Mouse (Mus musculus): Measurements from ENCODE around the gene Etv3. TPM values are rescaled to one million over a fixed set of nuclear protein-coding genes. Genes with fewer than 3 reads are reported as not detected.
"Not testable (repeated sequence)": the region's sequence is repeated elsewhere in the genome, so short reads cannot be mapped to it uniquely, and the experiment has no call there.

The Etv3 gene
- polyA plus RNA-seq, 1 experiment: not detected

- WGBS: 46% methylated on average over 10 of the region's 10 CpGs
- H3K27ac ChIP-seq (ENCODE audit: insufficient read depth, low read depth, low read length): no peak overlapping the region
- peaks cover 31% of the 10 kb centered on the region for H3K4me1 ChIP-seq (ENCODE audit: control insufficient read depth, insufficient read depth, low read length)
- TF ChIP-seq POLR2A (IDR thresholded peaks at IDR 0.05; ENCODE audit: insufficient read depth, low read depth, low read length) (no peak), CTCF (IDR thresholded peaks at IDR 0.05; ENCODE audit: insufficient read depth, low read depth, low read length) (no peak)
- H3K4me3 ChIP-seq (ENCODE audit: insufficient read depth, low read depth, low read length): no peak overlapping the region
These were observed 21.1 kb downstream of the Etv3 start for GRCm38 (mm10) chr3:87546291-87546721.

GRCm38 (mm10) chr3:87549908-87550307 is 24.7 kb downstream of the Etv3 start:
- no peak overlapping the region for H3K4me3 ChIP-seq (ENCODE audit: insufficient read depth, low read depth, low read length)
- no peak overlapping the region for H3K27ac ChIP-seq (ENCODE audit: insufficient read depth, low read depth, low read length)
- peaks cover 21% of the 10 kb centered on the region for H3K4me1 ChIP-seq (ENCODE audit: control insufficient read depth, insufficient read depth, low read length)
- no peak for TF ChIP-seq CTCF (IDR thresholded peaks at IDR 0.05; ENCODE audit: insufficient read depth, low read depth, low read length)
- no peak; the same call in 1 of the 2 replicates for TF ChIP-seq POLR2A (IDR thresholded peaks at IDR 0.05; ENCODE audit: insufficient read depth, low read depth, low read length)
- WGBS: 30% methylated on average over 14 of the region's 14 CpGs

GRCm38 (mm10) chr3:87552327-87552726 is 27.1 kb downstream of the Etv3 start:
- 92% methylated on average over 4 of the region's 4 CpGs for WGBS
- Histone ChIP-seq H3K4me3 (ENCODE audit: insufficient read depth, low read depth, low read length) (no peak overlapping the region), H3K27ac (ENCODE audit: insufficient read depth, low read depth, low read length) (no peak overlapping the region), H3K4me1 (ENCODE audit: control insufficient read depth, insufficient read depth, low read length) (peaks cover 10% of the 10 kb centered on the region; the same call in 1 of the 2 replicates)
- TF ChIP-seq POLR2A (IDR thresholded peaks at IDR 0.05; ENCODE audit: insufficient read depth, low read depth, low read length): no peak

GRCm38 (mm10) chr3:87553196-87553935 is 28.2 kb downstream of the Etv3 start:
- 52% methylated on average over 11 of the region's 11 CpGs for WGBS
- no peak overlapping the region for H3K4me3 ChIP-seq (ENCODE audit: insufficient read depth, low read depth, low read length)
- TF ChIP-seq CTCF (IDR thresholded peaks at IDR 0.05; ENCODE audit: insufficient read depth, low read depth, low read length) (no peak), POLR2A (IDR thresholded peaks at IDR 0.05; ENCODE audit: insufficient read depth, low read depth, low read length) (no peak)
- peaks cover 12% of the 10 kb centered on the region; the same call in 1 of the 2 replicates for H3K4me1 ChIP-seq (ENCODE audit: control insufficient read depth, insufficient read depth, low read length)
- no peak overlapping the region for H3K27ac ChIP-seq (ENCODE audit: insufficient read depth, low read depth, low read length)

GRCm38 (mm10) chr3:87554859-87555258 is 29.7 kb downstream of the Etv3 start:
- H3K4me1 ChIP-seq (ENCODE audit: control insufficient read depth, insufficient read depth, low read length): peaks cover 11% of the 10 kb centered on the region; the same call in 1 of the 2 replicates
- WGBS: 95% methylated on average over 13 of the region's 13 CpGs
- H3K27ac ChIP-seq (ENCODE audit: insufficient read depth, low read depth, low read length); H3K4me3 ChIP-seq (ENCODE audit: insufficient read depth, low read depth, low read length): not testable (repeated sequence)

GRCm38 (mm10) chr3:87556109-87556531 is 30.9 kb downstream of the Etv3 start:
- no peak overlapping the region for H3K4me3 ChIP-seq (ENCODE audit: insufficient read depth, low read depth, low read length)
- H3K4me1 ChIP-seq (ENCODE audit: control insufficient read depth, insufficient read depth, low read length): peaks cover 8% of the 10 kb centered on the region; the same call in 1 of the 2 replicates
- H3K27ac ChIP-seq (ENCODE audit: insufficient read depth, low read depth, low read length): peak overlapping the region; percentile 27; the same call in 1 of the 2 replicates
- 41% methylated on average over 3 of the region's 3 CpGs for WGBS
- TF ChIP-seq POLR2A (IDR thresholded peaks at IDR 0.05; ENCODE audit: insufficient read depth, low read depth, low read length): no peak
- no peak for TF ChIP-seq CTCF (IDR thresholded peaks at IDR 0.05; ENCODE audit: insufficient read depth, low read depth, low read length)

- Histone ChIP-seq H3K4me3 (ENCODE audit: insufficient read depth, low read depth, low read length) (no peak overlapping the region), H3K27ac (ENCODE audit: insufficient read depth, low read depth, low read length) (no peak overlapping the region), H3K4me1 (ENCODE audit: control insufficient read depth, insufficient read depth, low read length) (peaks cover 8% of the 10 kb centered on the region; the same call in 1 of the 2 replicates)
- TF ChIP-seq CTCF (IDR thresholded peaks at IDR 0.05; ENCODE audit: insufficient read depth, low read depth, low read length) (no peak), POLR2A (IDR thresholded peaks at IDR 0.05; ENCODE audit: insufficient read depth, low read depth, low read length) (no peak)
- 78% methylated on average over 12 of the region's 12 CpGs for WGBS
These were observed 31.6 kb downstream of the Etv3 start for GRCm38 (mm10) chr3:87556668-87557278.

GRCm38 (mm10) chr3:87560156-87560555 is 34.9 kb downstream of the Etv3 start:
- no peak overlapping the region for H3K4me3 ChIP-seq (ENCODE audit: insufficient read depth, low read depth, low read length)
- H3K4me1 ChIP-seq (ENCODE audit: control insufficient read depth, insufficient read depth, low read length): peaks cover 8% of the 10 kb centered on the region; the same call in 1 of the 2 replicates
- WGBS: 66% methylated on average over 3 of the region's 3 CpGs
- H3K27ac ChIP-seq (ENCODE audit: insufficient read depth, low read depth, low read length): no peak overlapping the region
- TF ChIP-seq POLR2A (IDR thresholded peaks at IDR 0.05; ENCODE audit: insufficient read depth, low read depth, low read length) (no peak), CTCF (IDR thresholded peaks at IDR 0.05; ENCODE audit: insufficient read depth, low read depth, low read length) (no peak)

- Histone ChIP-seq H3K27ac (ENCODE audit: insufficient read depth, low read depth, low read length) (no peak overlapping the region), H3K4me1 (ENCODE audit: control insufficient read depth, insufficient read depth, low read length) (peaks cover 5% of the 10 kb centered on the region; the same call in 1 of the 2 replicates), H3K4me3 (ENCODE audit: insufficient read depth, low read depth, low read length) (no peak overlapping the region)
- TF ChIP-seq POLR2A (IDR thresholded peaks at IDR 0.05; ENCODE audit: insufficient read depth, low read depth, low read length) (no peak), CTCF (IDR thresholded peaks at IDR 0.05; ENCODE audit: insufficient read depth, low read depth, low read length) (no peak)
- WGBS: 89% methylated on average over 8 of the region's 8 CpGs
These were observed 36.2 kb downstream of the Etv3 start for GRCm38 (mm10) chr3:87561434-87561833.

Measured in olfactory bulb, adult 2 months (tissue).